Mouse (Mus musculus): ENCODE results near the gene Lrrc2. TPM values are rescaled to one million over a fixed set of nuclear protein-coding genes. Genes with fewer than 3 reads are reported as not detected.

Gene Lrrc2
- total and polyA plus RNA-seq, 3 experiments, result 0.07 TPM; not detected in 2

DNA sequence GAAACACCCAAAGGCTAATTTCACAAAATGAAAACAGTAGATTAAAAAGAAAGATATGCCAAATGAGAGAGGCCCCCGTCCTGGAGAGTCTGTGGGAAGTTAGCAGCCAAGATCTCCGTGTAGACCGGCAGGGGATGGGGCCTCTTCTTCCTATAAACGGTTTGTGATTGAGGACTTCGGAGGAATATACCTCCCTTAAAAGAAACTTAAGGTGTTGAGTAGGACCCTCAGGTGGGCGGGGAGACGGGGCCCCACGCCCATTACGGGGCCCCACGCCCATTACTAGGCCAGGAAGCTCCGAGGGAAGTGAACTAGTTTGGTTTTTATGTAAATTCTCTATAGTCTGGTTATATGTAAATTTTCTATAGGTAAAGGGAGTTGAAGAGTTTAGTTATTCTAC lies 5.4 kb upstream of the Lrrc2 start, which contains the start of gene Tdgf1:
Gene Tdgf1 (minus strand): TSS at position 233 of the 400 bp plus-strand sequence.
- Histone ChIP-seq H3K9ac (ENCODE audit: control insufficient read depth, low read depth, low read length, poor library complexity, severe bottlenecking) (no peak within 1 kb of the TSS), H3K9me3 (replicated peaks; ENCODE audit: insufficient read depth, low read length) (no peaks in the 10 kb centered on the region), H3K4me1 (ENCODE audit: control insufficient read depth in 1 of 2, insufficient read depth in 2 of 2, low read length in 2 of 2) (peaks cover 0 to 7% of the 10 kb centered on the region in 2 experiments; a peak in 1 of 4 replicates), H3K27me3 (ENCODE audit: control insufficient read depth in 1 of 2, insufficient read depth in 2 of 2, low read length in 2 of 2) (no peaks in the 10 kb centered on the region), H3K4me3 (ENCODE audit: control insufficient read depth in 1 of 2, insufficient read depth in 1 of 2, low read depth in 2 of 2, low read length in 2 of 2) (no peak within 1 kb of the TSS), H3K36me3 (ENCODE audit: control insufficient read depth in 1 of 2, insufficient read depth in 2 of 2, low read length in 2 of 2) (no peaks in the 10 kb centered on the region), H3K27ac (ENCODE audit: control insufficient read depth, low read depth, low read length) (no peak within 1 kb of the TSS), H3K79me2 (ENCODE audit: control insufficient read depth, insufficient read depth, low read length, poor library complexity) (no peaks in the 10 kb centered on the region)
- no peak for DNase-seq (ENCODE audit: low read depth, low spot score)
- TF ChIP-seq KAT2A (conservative IDR thresholded peaks at IDR 0.05; ENCODE audit: low read depth, low read length) (no peak), MAX (IDR thresholded peaks at IDR 0.05; ENCODE audit: low read length) (no peak), TBP (IDR thresholded peaks at IDR 0.05; ENCODE audit: low read depth, low read length) (no peak), JUND (IDR thresholded peaks at IDR 0.05; ENCODE audit: low read depth, low read length) (no peak), USF1 (IDR thresholded peaks at IDR 0.05; ENCODE audit: low read depth, low read length) (no peak), NRF1 (IDR thresholded peaks at IDR 0.05; ENCODE audit: insufficient read depth, low read depth, low read length, poor library complexity, severe bottlenecking) (no peak)

DNA sequence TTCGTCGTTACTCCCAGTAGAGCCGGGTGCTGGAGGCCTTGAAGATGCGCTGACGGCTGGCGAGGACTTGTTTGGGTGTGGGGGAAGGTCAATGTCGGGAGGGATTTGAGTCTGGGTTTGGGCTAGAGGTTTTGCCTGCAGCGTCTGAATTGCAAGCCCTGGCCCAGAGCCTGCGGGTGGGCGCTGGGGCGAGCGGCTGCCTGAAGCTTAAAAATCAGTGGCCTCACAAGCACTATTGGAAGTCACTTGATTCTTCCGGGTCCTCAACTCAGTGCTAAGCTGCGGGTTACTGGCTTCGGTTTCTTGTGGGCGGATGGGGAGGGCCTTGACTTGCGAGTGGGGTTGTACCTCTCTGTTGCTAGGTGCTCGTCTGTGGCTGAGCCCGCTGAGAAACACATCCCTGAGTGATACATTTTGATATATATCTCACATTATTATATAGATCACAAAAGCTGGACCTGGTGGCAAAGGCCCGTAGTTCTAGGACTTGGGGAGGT lies 4.7 kb upstream of the Lrrc2 start:
- Histone ChIP-seq H3K79me2 (ENCODE audit: control insufficient read depth, insufficient read depth, low read length, poor library complexity) (no peaks in the 10 kb centered on the region), H3K27ac (ENCODE audit: control insufficient read depth, low read depth, low read length) (no peak overlapping the region), H3K9me3 (replicated peaks; ENCODE audit: insufficient read depth, low read length) (no peaks in the 10 kb centered on the region), H3K4me1 (ENCODE audit: control insufficient read depth in 1 of 2, insufficient read depth in 2 of 2, low read length in 2 of 2) (peaks cover 0 to 7% of the 10 kb centered on the region in 2 experiments; a peak in 2 of 4 replicates), H3K4me3 (ENCODE audit: control insufficient read depth in 1 of 2, insufficient read depth in 1 of 2, low read depth in 2 of 2, low read length in 2 of 2) (no peak overlapping the region), H3K9ac (ENCODE audit: control insufficient read depth, low read depth, low read length, poor library complexity, severe bottlenecking) (no peak overlapping the region), H3K36me3 (ENCODE audit: control insufficient read depth in 1 of 2, insufficient read depth in 2 of 2, low read length in 2 of 2) (no peaks in the 10 kb centered on the region), H3K27me3 (ENCODE audit: control insufficient read depth in 1 of 2, insufficient read depth in 2 of 2, low read length in 2 of 2) (no peaks in the 10 kb centered on the region)
- no peak for DNase-seq (ENCODE audit: low read depth, low spot score)
- TF ChIP-seq CTCF (IDR thresholded peaks at IDR 0.05 in 2 of 3, conservative IDR thresholded peaks at IDR 0.05 in 1 of 3; ENCODE audit: control insufficient read depth in 1 of 3, insufficient read depth in 1 of 3, low read depth in 2 of 3, low read length in 3 of 3, poor library complexity in 1 of 3, severe bottlenecking in 1 of 3) (no peak), MAX (IDR thresholded peaks at IDR 0.05; ENCODE audit: low read length) (no peak), GABPA (IDR thresholded peaks at IDR 0.05; ENCODE audit: low read depth, low read length) (no peak), POLR2AphosphoS2 (IDR thresholded peaks at IDR 0.05; ENCODE audit: low read length) (no peak), UBTF (IDR thresholded peaks at IDR 0.05; ENCODE audit: borderline replicate concordance, insufficient read depth, low read depth, low read length) (no peak), ETS1 (IDR thresholded peaks at IDR 0.05; ENCODE audit: low read depth, low read length) (no peak), E2F4 (IDR thresholded peaks at IDR 0.05; ENCODE audit: borderline replicate concordance, low read depth, low read length) (no peak), ELF1 (IDR thresholded peaks at IDR 0.05; ENCODE audit: low read depth, low read length) (no peak), ZNF384 (IDR thresholded peaks at IDR 0.05; ENCODE audit: low read depth, low read length) (no peak), EP300 (IDR thresholded peaks at IDR 0.05; ENCODE audit: low read depth in 1 of 2, low read length in 2 of 2) (no peak), NRF1 (IDR thresholded peaks at IDR 0.05; ENCODE audit: insufficient read depth, low read depth, low read length, poor library complexity, severe bottlenecking) (no peak), USF2 (IDR thresholded peaks at IDR 0.05; ENCODE audit: borderline replicate concordance in 1 of 2, insufficient read depth in 1 of 2, low read depth in 1 of 2, low read length in 2 of 2) (no peak), MXI1 (IDR thresholded peaks at IDR 0.05; ENCODE audit: low read depth, low read length) (no peak), TBP (IDR thresholded peaks at IDR 0.05; ENCODE audit: low read depth, low read length) (no peak), TCF12 (IDR thresholded peaks at IDR 0.05; ENCODE audit: low read depth, low read length) (no peak), KAT2A (conservative IDR thresholded peaks at IDR 0.05; ENCODE audit: low read depth, low read length) (no peak), GATA1 (IDR thresholded peaks at IDR 0.05; ENCODE audit: low read depth, low read length) (no peak), HCFC1 (IDR thresholded peaks at IDR 0.05; ENCODE audit: low read depth, low read length) (no peak), CHD2 (IDR thresholded peaks at IDR 0.05; ENCODE audit: low read length) (no peak)

Measured in MEL (cell line).